Mouse (Mus musculus) olfactory bulb, adult 2 months (tissue): Measurements from ENCODE around the gene Atp13a5. TPM values are rescaled to one million over a fixed set of nuclear protein-coding genes. Genes with fewer than 3 reads are reported as not detected.

Source experiments
- H3K27ac ChIP-seq: fragments of 200-500 bp; 2 replicates; pipeline ENCODE4 v1.5.1; 2012; ENCODE audit warnings: low read depth, low read length; ENCODE audit not compliant: insufficient read depth
- H3K4me1 ChIP-seq: fragments of 200-500 bp; 2 replicates; pipeline ENCODE4 v1.6.1; 2012; ENCODE audit warnings: low read length; ENCODE audit not compliant: control insufficient read depth, insufficient read depth
- H3K4me3 ChIP-seq: fragments of 200-500 bp; 2 replicates; pipeline ENCODE4 v1.5.1; 2012; ENCODE audit warnings: mild to moderate bottlenecking, low read depth, low read length, moderate library complexity; ENCODE audit not compliant: insufficient read depth
- CTCF ChIP-seq: fragments of 200-500 bp; IDR thresholded peaks from 2 replicates; pipeline ENCODE4 v1.5.1; 2012; ENCODE audit warnings: low read depth, mild to moderate bottlenecking, low read length, moderate library complexity; ENCODE audit not compliant: insufficient read depth
- POLR2A ChIP-seq: fragments of 200-500 bp; IDR thresholded peaks from 2 replicates; pipeline ENCODE4 v1.6.1; 2012; ENCODE audit warnings: mild to moderate bottlenecking, low read depth, low read length, moderate library complexity; ENCODE audit not compliant: insufficient read depth
- WGBS: fragments of 180-500 bp; shearing (Covaris S2); methylation state at CpG from one replicate; pipeline ENCODE4 v1.1.7; 2018; 5-methylcytosine and 5-hydroxymethylcytosine counted together
- polyA plus RNA-seq: library from polyadenylated mRNA; stranded (reverse); fragments of >200 nt; gene quantifications from 2 replicates; pipeline ENCODE4 v1.2.4, GENCODE M21; 2012; ENCODE audit warnings: low replicate concordance; ENCODE audit not compliant: missing spikeins, insufficient read depth, insufficient read length

Atp13a5 gene
- polyA plus RNA-seq, 1 experiment: not detected

GRCm38 (mm10) chr16:29192911-29193310 lies 185.6 kb downstream of the Atp13a5 start:
- no peak overlapping the region for H3K4me3 ChIP-seq
- no peak overlapping the region for H3K27ac ChIP-seq
- TF ChIP-seq CTCF (no peak), POLR2A (no peak)
- 60% methylated on average over 5 of the region's 5 CpGs for WGBS
- H3K4me1 ChIP-seq: no peaks in the 10 kb centered on the region

Other genes with a start within 250 kb of the Atp13a5 start
- not detected in 2 replicates for gene Hrasls, start 169.0 kb downstream of the Atp13a5 start, polyA plus RNA-seq
- not detected in 2 replicates for gene Atp13a4, start 166.1 kb upstream of the Atp13a5 start, polyA plus RNA-seq
- gene Opa1, start 200.6 kb upstream of the Atp13a5 start, polyA plus RNA-seq: 126 and 207 TPM in 2 replicates